Mouse (Mus musculus) testis, adult 2 months (tissue): Measurements from ENCODE around the gene Yipf2.

ENCODE experiments used
- CTCF ChIP-seq: fragments of 200-500 bp; IDR thresholded peaks from 2 replicates; pipeline ENCODE4 v1.5.1; 2012; ENCODE audit warnings: low read depth, mild to moderate bottlenecking, inconsistent platforms, low read length, moderate library complexity; ENCODE audit not compliant: control insufficient read depth, insufficient read depth, insufficient replicate concordance
- POLR2A ChIP-seq: fragments of 200-500 bp; IDR thresholded peaks from 2 replicates; pipeline ENCODE4 v1.6.1; 2012; ENCODE audit warnings: low read depth, mild to moderate bottlenecking, inconsistent platforms, low read length, moderate library complexity; ENCODE audit not compliant: control insufficient read depth

DNA sequence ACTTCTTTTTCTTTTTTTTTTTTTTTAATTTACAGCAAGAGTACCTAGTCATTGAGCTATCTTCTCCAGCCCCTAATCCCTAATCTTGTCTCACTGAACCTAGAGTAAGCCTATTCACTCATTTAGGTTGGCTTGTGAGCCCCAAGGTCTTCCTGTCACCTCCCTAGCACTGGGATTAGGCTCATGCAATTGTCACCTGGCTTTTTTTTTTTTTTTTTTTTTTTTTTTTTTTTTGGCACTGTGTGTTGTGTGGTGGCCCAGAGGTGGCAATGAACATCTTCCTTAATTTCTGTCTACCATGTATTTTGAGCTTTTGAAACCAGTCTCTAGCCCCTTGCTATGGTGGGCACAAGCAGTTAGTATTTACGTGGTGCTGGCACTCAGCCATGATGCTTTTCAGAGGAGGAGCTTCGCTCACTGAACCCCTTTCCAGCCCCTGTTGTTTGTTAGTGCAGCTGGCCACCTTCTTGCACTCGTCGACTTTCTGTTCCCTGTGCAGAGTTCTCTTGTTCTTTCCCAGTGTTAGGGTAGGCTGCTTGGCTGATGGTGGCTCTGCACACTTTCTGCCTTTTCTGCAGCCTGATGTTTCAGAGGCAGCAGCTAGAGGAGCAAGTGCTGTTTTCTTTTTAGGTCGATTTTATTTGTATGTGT lies 34.6 kb upstream of the Yipf2 start:
- TF ChIP-seq CTCF (no peak), POLR2A (no peak)
